Mouse (Mus musculus): ENCODE data around the gene Atp2b4.

Atp2b4 gene

DNA sequence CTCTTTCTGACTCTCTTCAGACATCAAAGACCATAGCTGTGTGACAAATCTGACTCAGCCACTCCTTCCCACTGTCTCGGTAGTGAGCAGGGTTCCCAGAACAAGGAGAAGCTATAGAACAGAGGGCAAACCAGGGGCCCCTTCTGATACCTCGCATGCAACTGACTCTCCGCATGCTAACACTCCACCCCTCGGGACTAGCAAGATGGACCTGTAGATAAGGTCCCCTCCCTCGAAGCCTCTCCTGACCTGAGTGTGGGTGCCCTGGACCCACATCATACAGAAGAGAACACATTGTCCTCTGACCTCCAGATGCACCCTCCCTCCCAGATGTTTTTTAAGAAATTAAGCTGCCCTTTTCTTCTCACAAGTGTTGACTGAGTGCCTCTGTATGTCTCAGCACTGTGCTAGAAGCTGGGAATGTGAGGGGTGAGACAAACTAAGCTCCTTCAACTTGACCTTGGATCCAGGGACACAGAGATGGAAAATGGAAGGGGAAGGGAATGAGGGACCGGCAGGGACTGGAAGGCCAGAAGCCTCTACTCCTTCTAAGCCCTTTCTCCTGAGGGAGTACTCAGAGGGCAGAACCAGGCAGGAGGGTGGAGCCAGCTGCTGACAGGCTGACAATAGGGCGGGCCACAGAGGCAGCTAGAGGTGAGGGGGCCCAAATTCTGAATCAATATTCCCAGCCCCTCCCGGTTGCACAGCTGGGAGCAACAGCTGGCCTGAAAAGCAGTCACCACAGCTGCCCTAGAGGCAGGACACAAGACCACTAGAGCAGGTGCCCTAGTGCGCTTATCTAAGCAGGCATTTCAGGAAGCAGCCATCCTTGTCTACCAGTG lies 2.6 kb downstream of the Atp2b4 start:
- DNase-seq (ENCODE audit: low spot score) = no peak

DNA sequence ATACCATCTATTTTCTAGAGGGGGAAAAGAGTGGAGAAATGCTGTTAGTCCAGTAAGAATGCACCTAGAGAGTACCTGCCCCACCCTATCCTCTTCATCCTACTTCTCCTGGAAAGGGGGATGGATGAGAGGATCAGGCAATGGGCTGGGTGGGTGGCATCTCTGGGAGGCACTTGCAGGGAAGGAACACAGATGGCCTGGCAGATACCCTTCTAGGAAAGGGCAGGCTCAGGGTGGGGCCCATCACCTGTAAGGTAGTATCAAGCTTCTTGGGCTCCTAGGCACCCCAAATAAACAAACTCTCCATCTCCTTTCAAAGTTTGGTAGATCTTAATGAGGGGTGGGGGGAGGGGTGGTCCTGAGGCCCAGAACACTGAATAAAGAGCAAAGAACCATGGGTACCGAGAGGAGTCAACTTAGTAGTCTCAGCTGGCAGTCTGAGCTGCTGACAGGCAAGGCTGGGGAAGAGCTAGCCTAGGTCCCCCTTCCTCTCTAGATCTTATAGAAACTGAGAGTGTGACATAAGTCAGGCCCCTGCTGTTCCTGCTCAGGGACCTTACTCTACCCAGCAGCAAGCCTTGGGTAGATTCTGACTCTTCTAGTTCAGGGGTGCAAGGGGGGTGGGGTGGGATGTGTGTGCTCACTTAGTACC lies 3.4 kb downstream of the Atp2b4 start:
- no peak for DNase-seq (ENCODE audit: low spot score)

- no peak for DNase-seq (ENCODE audit: low spot score)
These were observed 7.2 kb downstream of the Atp2b4 start for GRCm38 (mm10) chr1:133793646-133794045.

DNA sequence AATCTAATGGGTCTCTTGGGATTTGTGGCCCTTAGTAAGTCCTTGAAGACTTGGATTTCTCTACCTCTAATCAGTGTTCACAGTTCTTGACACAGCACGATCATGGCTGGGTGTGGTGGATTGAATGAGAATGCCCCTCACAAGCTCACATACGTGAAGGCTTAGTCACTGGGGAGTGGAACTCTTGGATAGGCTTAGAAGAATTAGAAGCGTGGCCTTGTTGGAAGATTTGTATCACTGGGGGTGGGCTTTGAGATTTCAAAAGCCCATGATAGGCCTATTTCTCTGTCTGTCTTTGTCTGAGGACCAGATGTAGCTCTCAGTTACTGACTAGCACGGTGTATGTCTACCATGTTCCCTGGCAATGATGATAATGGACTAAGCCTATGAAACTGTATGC lies 10.8 kb downstream of the Atp2b4 start:
- DNase-seq (ENCODE audit: low spot score) = no peak

- no peak for DNase-seq (ENCODE audit: low spot score)
These were observed 12.0 kb downstream of the Atp2b4 start for GRCm38 (mm10) chr1:133788864-133789263.

DNA sequence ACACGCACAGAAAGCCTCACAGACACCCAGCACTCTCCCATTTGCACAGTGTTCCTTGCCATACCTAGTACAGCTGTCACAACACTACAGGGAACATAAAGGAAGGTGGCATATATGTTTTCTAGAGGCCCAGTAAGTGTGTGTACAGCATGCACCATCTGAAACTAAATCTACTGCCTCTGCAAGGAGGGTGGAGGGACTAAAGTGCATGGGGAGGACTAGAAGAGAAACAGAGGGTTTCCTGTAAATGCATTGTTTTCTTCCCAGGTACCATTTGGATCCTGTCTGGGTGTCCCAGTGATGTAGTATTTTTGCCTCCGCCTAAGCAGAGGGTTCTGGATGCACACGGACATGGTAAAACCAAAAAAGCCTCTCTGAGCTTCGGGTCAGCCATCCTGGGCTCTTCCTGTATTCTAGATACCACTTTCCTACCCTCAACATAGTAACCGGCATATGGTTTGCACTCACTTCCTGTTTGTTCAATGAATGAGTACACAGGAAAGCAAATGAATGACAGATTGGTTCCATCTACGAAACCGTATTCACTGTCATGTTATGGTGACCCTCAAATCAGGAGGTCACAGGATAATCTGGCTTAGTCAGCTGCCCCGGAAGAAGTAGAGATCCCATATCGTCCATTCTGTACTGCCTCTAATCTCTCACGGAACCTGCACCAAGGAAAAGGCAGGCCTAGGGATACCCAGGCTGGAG lies 13.2 kb downstream of the Atp2b4 start:
- no peak for DNase-seq (ENCODE audit: low spot score)

GRCm38 (mm10) chr1:133784621-133785020 lies 16.2 kb downstream of the Atp2b4 start:
- no peak for DNase-seq (ENCODE audit: low spot score)

DNA sequence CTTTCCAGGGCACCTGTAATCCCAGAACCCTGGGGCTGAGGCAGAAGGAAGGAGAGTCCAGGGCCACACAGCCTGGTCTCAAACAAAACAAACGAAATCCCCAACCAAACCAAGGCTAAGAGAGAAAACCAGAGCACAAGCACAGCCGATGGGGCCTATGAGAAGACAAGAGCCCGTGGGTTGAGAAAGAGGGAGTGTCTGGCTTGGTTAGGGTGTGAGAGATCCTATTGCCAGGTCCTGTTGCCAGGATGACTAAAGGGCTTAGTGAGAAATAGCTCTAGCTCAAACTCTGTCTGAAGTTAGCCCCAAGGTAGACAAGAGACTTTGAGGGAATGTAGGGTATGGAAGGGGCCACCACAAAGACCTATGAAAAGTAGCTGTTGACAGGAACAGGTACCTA lies 19.3 kb downstream of the Atp2b4 start:
- DNase-seq (ENCODE audit: low spot score) = no peak

DNA sequence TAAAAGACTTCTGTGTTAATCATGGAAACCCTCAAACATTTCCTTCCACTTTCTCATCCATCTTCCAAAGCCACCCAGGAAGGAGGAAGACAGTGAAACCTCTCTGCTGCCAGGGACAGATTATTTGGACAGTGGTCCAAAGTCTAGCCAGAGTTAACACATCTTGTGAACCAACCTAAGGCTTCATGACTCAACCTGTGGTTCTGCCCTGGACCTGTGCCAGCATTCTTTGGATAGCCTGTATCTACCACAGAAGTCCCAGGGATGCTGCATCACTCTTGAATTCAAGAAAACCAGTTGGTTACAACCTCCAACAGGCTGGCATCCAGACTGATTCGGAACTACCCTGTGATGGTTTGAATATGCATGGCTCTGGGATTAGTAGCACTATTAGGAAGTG lies 21.8 kb downstream of the Atp2b4 start:
- no peak for DNase-seq (ENCODE audit: low spot score)

- no peak for DNase-seq (ENCODE audit: low spot score)
These were observed 23.1 kb downstream of the Atp2b4 start for GRCm38 (mm10) chr1:133777651-133778231.

- no peak for DNase-seq (ENCODE audit: low spot score)
These were observed 28.3 kb downstream of the Atp2b4 start for GRCm38 (mm10) chr1:133772553-133772952.

DNA sequence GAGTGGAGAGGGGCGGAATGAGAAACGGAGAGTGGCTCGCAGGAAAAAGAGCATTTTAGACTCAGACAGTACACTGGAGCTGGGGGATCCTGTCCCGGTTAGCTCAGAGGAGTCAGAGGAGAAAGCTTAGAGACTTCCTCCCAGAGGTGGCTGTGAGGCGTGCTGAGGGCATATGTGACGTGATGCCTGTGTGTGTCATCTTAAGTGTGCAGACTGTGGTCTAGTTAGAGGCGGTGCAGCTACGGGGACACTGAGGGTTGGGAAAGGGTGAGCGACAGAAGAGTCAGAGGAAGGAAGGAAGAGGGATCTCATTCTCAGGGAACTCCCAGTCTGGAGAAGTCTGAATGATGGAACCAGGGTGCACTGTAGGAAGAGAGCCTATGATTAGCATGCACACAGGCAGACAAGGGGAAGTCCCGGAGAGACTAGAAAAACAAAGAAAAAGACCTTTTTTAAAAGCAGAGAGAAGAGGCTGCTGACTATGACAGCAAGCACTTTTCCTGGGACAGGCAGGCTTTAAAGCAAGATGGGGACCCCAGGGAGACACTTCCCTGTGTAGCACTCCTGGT lies 28.9 kb downstream of the Atp2b4 start:
- peak; percentile 26 for DNase-seq (ENCODE audit: low spot score)

DNA sequence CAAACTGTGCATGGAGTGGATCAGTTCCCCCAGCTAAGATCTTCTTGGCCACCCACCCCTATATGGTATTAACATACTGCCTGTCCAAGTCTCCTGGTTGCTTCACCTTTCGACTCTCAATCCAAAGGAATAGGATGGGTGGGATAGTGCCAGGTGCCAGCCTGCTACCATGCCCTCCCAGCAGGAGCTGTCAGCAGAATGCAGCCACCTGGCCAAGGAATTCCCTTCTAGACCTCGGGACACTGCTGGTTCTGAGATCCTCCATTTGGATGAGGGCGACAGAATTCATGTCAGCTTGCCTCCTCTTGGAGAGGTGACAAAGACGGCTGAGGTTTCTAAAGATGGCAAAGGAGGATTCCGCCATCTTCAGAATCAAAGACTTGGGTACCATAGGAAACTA lies 32.8 kb downstream of the Atp2b4 start:
- no peak for DNase-seq (ENCODE audit: low spot score)

DNA sequence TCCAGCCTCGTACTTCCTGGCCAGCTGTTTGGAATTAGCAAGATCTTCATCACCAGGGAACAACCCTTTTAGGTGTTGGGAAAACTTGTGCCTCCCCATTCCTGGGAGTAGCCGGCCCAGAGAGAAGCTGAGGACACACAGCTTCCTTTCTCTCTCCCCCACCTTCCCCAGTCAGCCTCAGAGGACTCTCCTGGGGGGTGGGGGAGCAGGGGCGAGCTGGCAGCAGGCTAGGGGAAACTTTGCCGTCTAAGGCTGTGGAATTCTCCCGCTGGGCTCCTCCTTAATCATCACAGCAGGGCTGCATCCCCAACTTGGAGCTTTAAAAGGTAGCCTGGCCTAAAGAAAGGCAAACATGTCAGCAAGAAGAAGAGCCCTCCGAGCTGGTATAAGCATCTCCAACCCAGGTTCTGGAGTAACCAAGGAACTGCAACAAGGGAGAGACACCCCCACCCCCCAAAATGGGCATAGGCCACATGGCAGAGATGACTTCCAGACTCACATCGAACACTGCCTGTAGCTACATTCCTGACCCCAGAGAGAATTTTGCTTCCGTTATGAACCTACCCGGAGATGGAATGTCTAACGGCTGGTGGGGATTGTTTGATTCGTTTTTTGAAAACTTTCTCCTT lies 33.8 kb downstream of the Atp2b4 start:
- peak; percentile 42 for DNase-seq (ENCODE audit: low spot score)

DNA sequence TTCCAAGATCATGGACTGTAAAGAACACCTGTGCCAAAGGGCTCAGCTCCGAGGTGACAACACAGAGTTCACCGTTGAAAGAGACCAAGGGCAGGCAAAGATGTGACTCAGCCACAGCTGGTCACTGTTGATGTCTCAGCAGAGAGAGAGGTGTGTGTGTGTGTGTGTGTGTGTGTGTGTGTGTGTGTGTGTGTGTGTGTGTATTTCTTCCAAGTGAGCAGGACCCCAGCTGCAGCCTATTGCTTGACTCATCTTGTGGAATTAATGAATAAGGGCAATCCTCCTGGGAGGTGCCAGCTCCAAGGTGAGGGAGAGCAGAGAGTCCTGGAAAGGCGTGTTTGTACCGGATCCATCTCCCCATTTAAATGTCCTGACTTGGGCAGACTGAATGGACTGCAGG lies 35.5 kb downstream of the Atp2b4 start:
- no peak for DNase-seq (ENCODE audit: low spot score)

GRCm38 (mm10) chr1:133762946-133763422 lies 37.9 kb downstream of the Atp2b4 start:
- DNase-seq (ENCODE audit: low spot score) = peak; percentile 33

GRCm38 (mm10) chr1:133761278-133761677 lies 39.6 kb downstream of the Atp2b4 start:
- DNase-seq (ENCODE audit: low spot score) = no peak

DNA sequence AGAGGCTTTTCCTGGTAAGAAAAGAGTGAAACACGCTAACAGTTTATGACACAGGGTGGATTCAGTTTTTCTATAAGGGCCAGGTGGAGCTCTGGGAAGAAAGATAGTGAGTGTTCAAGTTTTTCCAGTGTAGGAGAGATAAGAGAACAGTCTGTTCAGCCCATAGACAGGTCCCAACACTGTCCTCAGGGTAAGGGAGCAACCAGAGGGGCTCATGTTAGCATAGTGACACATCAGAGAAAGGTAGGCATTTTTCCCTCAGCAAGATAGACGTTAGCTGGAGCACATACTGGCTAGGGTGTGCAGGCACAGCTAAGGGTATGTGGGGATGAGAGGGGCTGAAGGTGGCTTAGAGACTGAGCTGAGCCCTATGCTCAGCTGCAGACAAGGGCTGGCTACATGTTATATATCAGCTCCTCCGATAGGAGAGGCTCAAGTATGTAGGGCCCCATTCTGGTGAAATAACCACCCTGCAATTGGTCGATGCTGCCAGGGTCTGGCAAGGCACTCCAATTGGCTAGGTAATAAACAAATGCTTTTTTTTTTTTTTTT lies 46.4 kb downstream of the Atp2b4 start:
- DNase-seq (ENCODE audit: low spot score) = peak; percentile 17

DNA sequence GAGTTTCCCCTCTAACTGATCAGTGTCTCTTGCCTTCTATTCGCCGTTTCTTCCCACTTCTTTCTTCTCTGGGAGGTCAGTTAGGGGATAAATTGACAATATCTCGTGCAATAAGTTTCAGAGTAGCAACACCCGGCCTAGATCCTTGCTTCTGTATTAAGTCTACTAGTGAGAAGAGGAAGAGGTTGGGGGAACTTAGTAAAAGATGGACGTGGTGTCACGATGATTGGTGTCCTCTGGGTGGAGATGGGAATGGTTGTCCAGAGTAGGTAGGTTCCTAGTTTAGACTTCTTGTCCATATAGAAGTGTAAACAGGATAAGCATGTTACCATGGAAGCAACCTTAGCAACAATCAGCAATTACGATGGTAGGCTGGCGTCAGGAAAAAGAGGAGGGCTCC lies 47.5 kb downstream of the Atp2b4 start:
- DNase-seq (ENCODE audit: low spot score) = no peak

- no peak for DNase-seq (ENCODE audit: low spot score)
These were observed 49.2 kb downstream of the Atp2b4 start for GRCm38 (mm10) chr1:133751621-133752020.

GRCm38 (mm10) chr1:133749954-133750353 lies 50.9 kb downstream of the Atp2b4 start:
- DNase-seq (ENCODE audit: low spot score) = no peak
